Mouse (Mus musculus) cerebellum, postnatal 4 days (tissue): ENCODE measurements around the gene Art1.

Source experiments
- DNase-seq, 2 experiments: peaks; one replicate each; pipeline ENCODE4 v3.0.0; 2022; ENCODE audit warnings: low spot score in 2 of 2, mixed read lengths in 1 of 2

Art1 gene

GRCm38 (mm10) chr7:102101487-102101886, at the start of gene Art1:
Gene Art1, plus strand, starts transcription at chr7:102101743.
- DNase-seq: no peak

- DNase-seq: no peak
Measured at GRCm38 (mm10) chr7:102061353-102061752, 40.2 kb upstream of the Art1 start.

GRCm38 (mm10) chr7:102062203-102062602, 39.3 kb upstream of the Art1 start:
- no peak for DNase-seq

GRCm38 (mm10) chr7:102063891-102064290, 37.7 kb upstream of the Art1 start:
- no peak for DNase-seq

GRCm38 (mm10) chr7:102064655-102065045, 36.9 kb upstream of the Art1 start:
- no peak for DNase-seq

GRCm38 (mm10) chr7:102065046-102065891, 36.3 kb upstream of the Art1 start, which contains the start of the genes Rnf121, Xndc1 and Xntrpc:
Gene Rnf121, minus strand, starts transcription at chr7:102065469.
Gene Xndc1, plus strand, starts transcription at chr7:102065511.
Gene Xntrpc, plus strand, starts transcription at chr7:102065713.
- peak; percentile 77 to 89 for DNase-seq

GRCm38 (mm10) chr7:102066363-102066762, 35.2 kb upstream of the Art1 start:
- no peak for DNase-seq

- DNase-seq: no peak
Measured at GRCm38 (mm10) chr7:102076714-102077296, 24.7 kb upstream of the Art1 start.

GRCm38 (mm10) chr7:102078517-102078916, 23.0 kb upstream of the Art1 start:
- DNase-seq: peak in 1 of 2 experiments; percentile 16

- no peak for DNase-seq
Measured at GRCm38 (mm10) chr7:102080311-102080710, 21.2 kb upstream of the Art1 start.

GRCm38 (mm10) chr7:102081784-102082183, 19.8 kb upstream of the Art1 start:
- no peak for DNase-seq

- DNase-seq: no peak
Measured at GRCm38 (mm10) chr7:102082816-102083215, 18.7 kb upstream of the Art1 start, which contains the start of gene Trpc2. Gene Trpc2, plus strand, starts transcription at chr7:102083116.

GRCm38 (mm10) chr7:102084041-102084696, 17.4 kb upstream of the Art1 start:
- DNase-seq: no peak

- DNase-seq: no peak
Measured at GRCm38 (mm10) chr7:102087336-102087735, 14.2 kb upstream of the Art1 start.

- no peak for DNase-seq
Measured at GRCm38 (mm10) chr7:102099760-102100661, 1.5 kb upstream of the Art1 start.

- no peak for DNase-seq
Measured at GRCm38 (mm10) chr7:102100868-102101267, 675 bp upstream of the Art1 start.

GRCm38 (mm10) chr7:102102241-102102640, 698 bp downstream of the Art1 start:
- no peak for DNase-seq

GRCm38 (mm10) chr7:102102696-102103095, 1.2 kb downstream of the Art1 start:
- DNase-seq: no peak

GRCm38 (mm10) chr7:102103555-102103954, 2.0 kb downstream of the Art1 start:
- no peak for DNase-seq

- DNase-seq: no peak
Measured at GRCm38 (mm10) chr7:102104126-102104525, 2.6 kb downstream of the Art1 start.

GRCm38 (mm10) chr7:102106700-102107141, 5.2 kb downstream of the Art1 start:
- peak in 1 of 2 experiments; percentile 30 for DNase-seq
